Mouse (Mus musculus): ENCODE measurements around the gene Tut1. TPM values are rescaled to one million over a fixed set of nuclear protein-coding genes. Genes with fewer than 3 reads are reported as not detected.
"Not testable (repeated sequence)": the region's sequence is repeated elsewhere in the genome, so short reads cannot be mapped to it uniquely, and the experiment has no call there.

Gene Tut1
- polyA plus RNA-seq, 1 experiment, result 26.4 TPM

DNA sequence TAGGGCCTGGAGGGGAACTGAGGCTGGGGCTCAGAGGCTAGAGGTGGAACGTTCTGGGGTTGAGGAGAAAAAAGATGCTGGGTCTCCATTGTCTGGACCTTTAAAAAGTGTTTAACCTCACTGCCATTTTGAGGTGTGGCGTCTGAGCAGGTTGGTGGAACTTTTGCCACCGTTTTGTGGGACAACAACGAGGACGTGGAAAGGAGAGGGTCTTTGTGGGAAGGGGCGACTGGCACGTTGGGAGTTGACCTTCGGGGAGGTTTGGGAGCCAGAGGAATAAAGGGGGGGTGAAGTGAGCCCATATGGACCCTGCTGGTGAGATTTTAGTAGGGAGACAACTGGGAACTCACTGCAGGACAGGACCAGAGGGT is 13.7 kb downstream of the Tut1 start:
- no peaks in the 10 kb centered on the region for H3K9me3 ChIP-seq (replicated peaks; ENCODE audit: control insufficient read depth, insufficient read depth, low read length, poor library complexity, severe bottlenecking)
- no peak for TF ChIP-seq POLR2A (IDR thresholded peaks at IDR 0.05; ENCODE audit: insufficient read depth, low read length)
- TF ChIP-seq CTCF (IDR thresholded peaks at IDR 0.05; ENCODE audit: low read depth, low read length), result no peak
- TF ChIP-seq EP300 (IDR thresholded peaks at IDR 0.05; ENCODE audit: insufficient read depth, low read depth, low read length), result no peak
- peak overlapping the region; percentile 98 for H3K9ac ChIP-seq (ENCODE audit: low read depth, poor library complexity, severe bottlenecking)
- H3K4me3 ChIP-seq (ENCODE audit: low read depth, low read length), result peak overlapping the region; percentile 99
- H3K36me3 ChIP-seq (ENCODE audit: control insufficient read depth, insufficient read depth, low read length, poor library complexity, severe bottlenecking), result peaks cover 79% of the 10 kb centered on the region
- no peaks in the 10 kb centered on the region for H3K4me1 ChIP-seq (ENCODE audit: control insufficient read depth, insufficient read depth, low read length)
- H3K27me3 ChIP-seq (ENCODE audit: control insufficient read depth, insufficient read depth, low read length, poor library complexity, severe bottlenecking), result no peaks in the 10 kb centered on the region
- H3K27ac ChIP-seq (ENCODE audit: insufficient read depth, low read length), result peak overlapping the region; percentile 75

DNA sequence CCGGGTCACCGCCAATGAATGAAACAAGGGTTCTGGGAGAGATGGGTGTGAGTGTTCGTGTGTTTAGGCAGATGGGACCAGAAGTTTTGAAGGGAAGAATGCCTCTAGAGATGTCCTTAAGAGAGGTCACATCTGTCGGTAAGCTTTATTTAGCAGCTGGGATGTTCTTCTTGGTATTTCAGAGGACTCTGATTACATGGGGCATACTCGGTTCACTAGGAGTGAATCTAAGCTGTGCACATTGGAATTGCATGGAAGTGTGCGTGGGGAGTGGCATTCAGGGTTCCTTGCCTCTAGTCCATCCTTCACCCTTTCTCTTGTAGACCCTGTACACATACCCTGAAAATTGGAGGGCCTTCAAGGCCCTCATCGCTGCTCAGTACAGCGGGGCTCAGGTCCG is 14.2 kb downstream of the Tut1 start:
- H3K9ac ChIP-seq (ENCODE audit: low read depth, poor library complexity, severe bottlenecking), result peak overlapping the region; percentile 98
- no peaks in the 10 kb centered on the region for H3K4me1 ChIP-seq (ENCODE audit: control insufficient read depth, insufficient read depth, low read length)
- H3K36me3 ChIP-seq (ENCODE audit: control insufficient read depth, insufficient read depth, low read length, poor library complexity, severe bottlenecking), result peaks cover 79% of the 10 kb centered on the region
- H3K9me3 ChIP-seq (replicated peaks; ENCODE audit: control insufficient read depth, insufficient read depth, low read length, poor library complexity, severe bottlenecking), result no peaks in the 10 kb centered on the region
- peak overlapping the region; percentile 99 for H3K4me3 ChIP-seq (ENCODE audit: low read depth, low read length)
- no peaks in the 10 kb centered on the region for H3K27me3 ChIP-seq (ENCODE audit: control insufficient read depth, insufficient read depth, low read length, poor library complexity, severe bottlenecking)
- no peak for TF ChIP-seq POLR2A (IDR thresholded peaks at IDR 0.05; ENCODE audit: insufficient read depth, low read length)
- no peak for TF ChIP-seq EP300 (IDR thresholded peaks at IDR 0.05; ENCODE audit: insufficient read depth, low read depth, low read length)
- no peak for TF ChIP-seq CTCF (IDR thresholded peaks at IDR 0.05; ENCODE audit: low read depth, low read length)
- peak overlapping the region; percentile 75 for H3K27ac ChIP-seq (ENCODE audit: insufficient read depth, low read length)

DNA sequence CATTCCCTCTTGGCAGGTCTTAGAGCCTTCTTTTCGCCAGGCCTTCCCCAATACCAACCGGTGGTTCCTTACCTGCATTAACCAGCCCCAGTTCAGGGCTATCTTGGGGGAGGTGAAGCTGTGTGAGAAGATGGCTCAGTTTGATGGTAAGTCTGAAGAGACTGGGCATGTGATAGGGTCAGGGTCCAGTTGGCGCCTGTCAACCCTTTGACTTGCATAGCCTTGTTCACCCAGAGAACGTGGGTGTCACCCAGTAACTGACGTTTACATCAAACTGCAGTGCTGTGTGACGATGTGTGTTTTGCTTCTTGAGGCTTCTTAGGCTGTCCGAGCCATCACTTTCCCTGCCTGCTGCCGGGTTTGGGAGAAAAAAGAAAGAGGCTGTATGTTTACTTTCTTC is 18.8 kb downstream of the Tut1 start:
- H3K27ac ChIP-seq (ENCODE audit: insufficient read depth, low read length); H3K4me3 ChIP-seq (ENCODE audit: low read depth, low read length); H3K9me3 ChIP-seq (replicated peaks; ENCODE audit: control insufficient read depth, insufficient read depth, low read length, poor library complexity, severe bottlenecking); H3K9ac ChIP-seq (ENCODE audit: low read depth, poor library complexity, severe bottlenecking); H3K27me3 ChIP-seq (ENCODE audit: control insufficient read depth, insufficient read depth, low read length, poor library complexity, severe bottlenecking); H3K4me1 ChIP-seq (ENCODE audit: control insufficient read depth, insufficient read depth, low read length): not testable (repeated sequence)
- H3K36me3 ChIP-seq (ENCODE audit: control insufficient read depth, insufficient read depth, low read length, poor library complexity, severe bottlenecking), result peaks cover 95% of the 10 kb centered on the region

DNA sequence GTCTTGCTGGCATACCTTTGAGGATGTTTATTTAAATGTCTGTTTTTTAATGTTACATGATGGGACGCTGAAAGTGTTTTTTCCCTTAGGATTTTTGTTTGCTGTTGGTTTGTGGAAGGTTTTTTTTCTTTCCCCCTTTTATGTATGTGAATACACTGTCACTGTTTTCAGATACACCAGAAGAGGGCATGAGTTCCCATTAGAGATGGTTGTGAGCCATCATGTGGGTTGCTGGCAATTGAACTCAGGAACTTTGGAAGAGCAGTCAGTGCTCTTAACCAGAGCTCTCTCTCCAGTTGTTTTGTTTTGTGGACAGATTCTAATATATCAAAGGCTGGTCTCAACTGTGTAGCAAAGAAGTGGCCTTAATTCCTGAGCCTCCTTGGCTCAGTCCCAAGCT is 21.0 kb downstream of the Tut1 start:
- no peak overlapping the region for H3K9ac ChIP-seq (ENCODE audit: low read depth, poor library complexity, severe bottlenecking)
- 0 out of 2 replicates have a peak overlapping the region, but pooled peaks have one; percentile 25 for H3K27ac ChIP-seq (ENCODE audit: insufficient read depth, low read length)
- H3K4me1 ChIP-seq (ENCODE audit: control insufficient read depth, insufficient read depth, low read length), result peaks cover 1% of the 10 kb centered on the region
- no peak overlapping the region for H3K4me3 ChIP-seq (ENCODE audit: low read depth, low read length)
- peaks cover 96% of the 10 kb centered on the region for H3K36me3 ChIP-seq (ENCODE audit: control insufficient read depth, insufficient read depth, low read length, poor library complexity, severe bottlenecking)
- TF ChIP-seq CTCF (IDR thresholded peaks at IDR 0.05; ENCODE audit: low read depth, low read length) (no peak), EP300 (IDR thresholded peaks at IDR 0.05; ENCODE audit: insufficient read depth, low read depth, low read length) (no peak), POLR2A (IDR thresholded peaks at IDR 0.05; ENCODE audit: insufficient read depth, low read length) (no peak)
- H3K9me3 ChIP-seq (replicated peaks; ENCODE audit: control insufficient read depth, insufficient read depth, low read length, poor library complexity, severe bottlenecking), result no peaks in the 10 kb centered on the region
- H3K27me3 ChIP-seq (ENCODE audit: control insufficient read depth, insufficient read depth, low read length, poor library complexity, severe bottlenecking), result no peaks in the 10 kb centered on the region

DNA sequence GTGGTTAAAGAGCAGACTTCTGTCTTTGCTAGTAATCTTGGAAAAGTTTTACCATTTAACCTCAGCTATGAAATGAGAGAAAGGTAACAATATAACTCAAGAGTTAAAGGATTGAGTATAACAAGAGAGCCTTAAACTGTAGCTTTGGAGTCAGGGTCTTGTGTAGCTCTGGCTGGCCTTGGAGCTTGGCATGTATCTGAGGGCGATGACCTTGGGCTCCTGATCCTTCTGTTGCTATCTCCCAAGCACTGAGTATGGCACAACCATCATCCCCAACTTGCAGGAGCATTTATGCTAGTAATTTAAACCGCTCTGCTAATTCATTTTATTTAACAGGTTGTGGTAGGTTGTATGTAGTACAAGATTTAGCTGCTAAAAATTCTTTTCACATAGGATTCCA is 21.8 kb downstream of the Tut1 start:
- Histone ChIP-seq H3K27me3 (ENCODE audit: control insufficient read depth, insufficient read depth, low read length, poor library complexity, severe bottlenecking) (no peaks in the 10 kb centered on the region), H3K36me3 (ENCODE audit: control insufficient read depth, insufficient read depth, low read length, poor library complexity, severe bottlenecking) (peaks cover 91% of the 10 kb centered on the region), H3K4me1 (ENCODE audit: control insufficient read depth, insufficient read depth, low read length) (peaks cover 1% of the 10 kb centered on the region), H3K9ac (ENCODE audit: low read depth, poor library complexity, severe bottlenecking) (no peak overlapping the region), H3K9me3 (replicated peaks; ENCODE audit: control insufficient read depth, insufficient read depth, low read length, poor library complexity, severe bottlenecking) (no peaks in the 10 kb centered on the region), H3K27ac (ENCODE audit: insufficient read depth, low read length) (peak overlapping the region; percentile 60; the same call in 1 of the 2 replicates), H3K4me3 (ENCODE audit: low read depth, low read length) (no peak overlapping the region)
- TF ChIP-seq POLR2A (IDR thresholded peaks at IDR 0.05; ENCODE audit: insufficient read depth, low read length) (no peak), CTCF (IDR thresholded peaks at IDR 0.05; ENCODE audit: low read depth, low read length) (no peak), EP300 (IDR thresholded peaks at IDR 0.05; ENCODE audit: insufficient read depth, low read depth, low read length) (no peak)

DNA sequence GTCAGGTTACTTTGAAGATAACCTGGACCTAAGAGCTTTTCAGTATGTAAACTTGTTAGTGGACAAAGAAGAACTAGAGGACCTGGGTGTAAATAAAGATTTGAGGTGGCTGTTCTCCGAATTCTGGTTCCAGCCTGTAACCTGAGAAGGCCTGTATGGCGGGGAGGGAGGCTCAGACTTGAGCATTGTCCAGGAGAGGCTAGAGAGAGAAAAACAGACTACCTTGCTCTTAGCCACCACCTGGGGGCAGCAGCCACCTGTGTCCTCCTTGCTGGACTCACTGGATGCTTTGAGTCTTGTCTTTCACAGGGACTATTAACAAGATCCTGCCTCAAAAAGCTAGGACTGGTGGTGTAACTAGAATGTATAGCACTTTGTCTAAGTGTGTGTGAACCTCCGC is 22.9 kb downstream of the Tut1 start:
- TF ChIP-seq CTCF (IDR thresholded peaks at IDR 0.05; ENCODE audit: low read depth, low read length), result peak; percentile 86
- TF ChIP-seq POLR2A (IDR thresholded peaks at IDR 0.05; ENCODE audit: insufficient read depth, low read length), result no peak
- TF ChIP-seq EP300 (IDR thresholded peaks at IDR 0.05; ENCODE audit: insufficient read depth, low read depth, low read length), result 0 out of 2 replicates have a peak, but pooled peaks have one; percentile 8
- peaks cover 81% of the 10 kb centered on the region for H3K36me3 ChIP-seq (ENCODE audit: control insufficient read depth, insufficient read depth, low read length, poor library complexity, severe bottlenecking)

More for the DNA sequence above, 22.9 kb downstream of the Tut1 start:
- no peak overlapping the region for H3K4me3 ChIP-seq (ENCODE audit: low read depth, low read length)
- peak overlapping the region; percentile 70 for H3K27ac ChIP-seq (ENCODE audit: insufficient read depth, low read length)
- peaks cover 1% of the 10 kb centered on the region for H3K4me1 ChIP-seq (ENCODE audit: control insufficient read depth, insufficient read depth, low read length)
- H3K27me3 ChIP-seq (ENCODE audit: control insufficient read depth, insufficient read depth, low read length, poor library complexity, severe bottlenecking), result no peaks in the 10 kb centered on the region
- H3K9me3 ChIP-seq (replicated peaks; ENCODE audit: control insufficient read depth, insufficient read depth, low read length, poor library complexity, severe bottlenecking), result no peaks in the 10 kb centered on the region
- H3K9ac ChIP-seq (ENCODE audit: low read depth, poor library complexity, severe bottlenecking), result no peak overlapping the region
